Mouse (Mus musculus) spleen, postnatal 0 days (tissue): Measurements from ENCODE around the gene Gm12830. TPM values are rescaled to one million over a fixed set of nuclear protein-coding genes. Genes with fewer than 3 reads are reported as not detected.

Source experiments
- polyA plus RNA-seq: library from polyadenylated mRNA; unstranded; fragments of >200 nt; fragmentation: Nextera tagmentation; extraction: Ambion mirVana; gene quantifications from 2 replicates; pipeline ENCODE4 v1.2.1, GENCODE M21; 2015

The Gm12830 gene
- not detected in 2 replicates for polyA plus RNA-seq

DNA sequence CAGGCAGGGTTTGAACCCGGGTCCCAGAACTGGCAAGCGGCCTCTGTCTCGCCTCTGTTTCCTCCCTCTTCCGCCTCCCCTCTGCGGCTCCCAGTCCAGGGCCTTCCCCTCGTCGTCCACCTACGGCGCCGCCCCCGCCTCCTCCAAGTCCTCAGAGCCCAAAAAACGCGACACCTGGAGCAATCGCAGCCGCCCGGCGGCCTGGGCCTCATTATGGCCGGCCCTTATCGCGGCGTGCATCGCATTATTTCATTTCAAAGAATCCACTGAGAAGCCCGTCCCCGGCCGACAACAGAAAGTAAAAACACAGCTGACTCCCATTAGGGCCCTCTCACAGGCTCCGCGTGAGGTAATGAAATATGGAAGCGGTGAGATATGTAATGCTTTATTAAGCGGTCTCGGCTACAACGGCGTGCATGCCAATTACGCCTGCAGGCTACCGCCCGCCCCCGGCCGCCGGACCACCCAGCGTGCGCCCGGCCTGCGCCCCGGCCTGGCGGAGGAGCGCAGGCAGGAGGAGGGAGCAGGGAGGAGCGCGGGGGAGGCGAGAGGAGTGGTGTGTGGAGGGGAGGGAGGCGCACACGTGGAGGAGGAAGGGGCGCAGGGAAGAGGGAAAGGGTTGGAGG is at the start of gene Gm12830:
Gene Gm12830, plus strand, starts transcription at position 156 of the 626 bp plus-strand sequence.

Other genes with a start within 250 kb of the Gm12830 start
- not detected in 2 replicates for gene Foxd2, start 87.2 kb downstream of the Gm12830 start, polyA plus RNA-seq
- gene Foxe3, start 104.3 kb downstream of the Gm12830 start, polyA plus RNA-seq, result not detected in 2 replicates
- 65.8 and 67.2 TPM in 2 replicates for gene Cmpk1, start 165.5 kb downstream of the Gm12830 start, polyA plus RNA-seq
- gene Stil, start 178.4 kb downstream of the Gm12830 start, polyA plus RNA-seq, result 9.9 and 11.3 TPM in 2 replicates
- gene Tal1, start 234.7 kb downstream of the Gm12830 start, polyA plus RNA-seq, result 18.9 and 22.7 TPM in 2 replicates